Mouse (Mus musculus) gastrocnemius, adult 8-10 months (tissue): ENCODE results near the gene Slc7a11. TPM values are rescaled to one million over a fixed set of nuclear protein-coding genes. Genes with fewer than 3 reads are reported as not detected.

Source experiments
- DNase-seq, 2 experiments: peaks; one replicate each; pipeline ENCODE4 v3.0.0; 2022; ENCODE audit warnings: low spot score in 2 of 2
- total RNA-seq, 4 experiments: library from RNA; stranded (reverse); gene quantifications; 2 replicates each; pipeline ENCODE4 v1.2.4; 2022

Slc7a11 gene
- total RNA-seq, 4 experiments from 2014 or later = 0.05 to 0.12 (median 0.09) TPM; not detected in 1

DNA sequence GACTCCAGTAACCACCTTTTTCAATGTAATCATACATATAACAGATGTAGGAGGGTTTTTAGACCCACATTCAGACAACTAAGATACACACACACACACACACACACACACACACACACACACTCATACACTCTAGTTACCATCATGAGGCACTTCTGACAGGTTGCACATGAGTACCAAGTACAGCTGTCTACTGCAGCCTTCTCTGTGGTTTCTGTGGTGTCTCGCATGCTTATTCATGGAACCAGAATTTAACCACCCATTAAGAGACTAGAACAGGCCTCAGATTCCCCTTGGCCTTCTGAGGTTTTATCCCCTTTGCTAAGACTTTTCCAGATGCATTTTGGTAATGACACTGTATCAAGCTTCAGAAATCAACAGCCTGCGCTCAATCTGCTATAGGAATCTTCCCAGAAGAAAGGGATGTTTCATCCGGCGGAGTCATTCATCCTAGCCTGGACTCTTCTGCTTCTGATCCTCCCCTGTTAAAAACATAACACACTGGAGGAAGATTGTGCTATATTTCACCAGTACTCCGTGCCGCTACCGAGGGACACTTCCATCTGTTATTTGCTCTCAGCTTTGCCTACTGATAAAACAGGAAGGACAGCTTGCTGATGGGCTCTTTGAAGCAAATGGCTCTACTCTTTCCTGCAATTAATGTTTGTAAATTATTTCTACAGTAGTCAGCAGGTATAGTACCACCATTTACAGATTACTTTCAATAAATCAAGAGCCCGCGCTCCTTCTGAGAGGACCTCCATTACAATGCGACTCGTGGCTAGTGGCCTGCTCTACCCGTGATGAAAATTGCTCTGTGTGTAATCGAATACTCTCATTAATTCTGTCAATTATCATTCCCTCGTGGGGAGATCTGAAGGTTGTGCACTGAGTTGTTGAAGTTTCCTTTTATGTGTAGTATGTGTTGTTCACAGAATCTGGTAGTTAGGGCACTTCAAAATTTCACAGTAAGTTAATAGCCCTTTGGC lies 135.8 kb downstream of the Slc7a11 start:
- no peak for DNase-seq

DNA sequence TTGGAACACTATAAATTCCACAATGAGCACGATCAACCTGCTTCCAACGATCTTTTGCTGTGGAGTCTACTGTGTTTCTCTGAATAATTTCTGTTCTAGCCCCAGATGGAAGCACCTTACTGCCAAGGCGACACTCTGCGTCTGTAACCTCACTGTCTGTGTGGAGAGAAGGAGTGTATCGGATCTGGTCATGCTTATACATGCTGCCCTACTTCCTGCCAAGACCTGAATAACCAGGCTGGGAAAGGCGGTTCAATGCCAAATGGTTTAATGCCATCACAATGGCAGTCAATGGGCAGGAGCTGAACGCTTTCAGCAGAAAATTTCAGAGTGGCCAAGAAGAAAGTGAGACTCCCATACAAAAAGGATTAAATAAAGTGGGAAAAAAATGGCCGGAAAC lies 137.1 kb downstream of the Slc7a11 start:
- DNase-seq = no peak

DNA sequence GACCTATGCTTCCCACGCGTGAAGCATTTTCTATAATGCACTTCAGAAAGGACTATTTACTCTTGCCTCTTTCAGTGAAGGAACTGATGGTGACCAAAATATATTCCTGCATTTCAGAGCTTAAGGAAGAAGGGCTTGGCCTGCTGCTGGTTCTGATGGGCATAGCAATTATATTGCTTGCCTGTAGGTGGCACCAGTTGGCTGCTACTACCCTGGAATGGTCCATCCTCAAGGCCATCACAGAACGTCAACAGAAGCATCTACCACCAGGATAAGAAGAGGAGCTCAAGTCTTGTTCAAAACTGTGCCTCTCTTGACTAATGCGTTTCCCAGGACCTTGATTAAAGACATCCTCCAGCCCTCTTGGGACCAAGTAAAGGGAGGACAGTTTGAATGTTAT lies 139.3 kb downstream of the Slc7a11 start:
- no peak for DNase-seq

DNA sequence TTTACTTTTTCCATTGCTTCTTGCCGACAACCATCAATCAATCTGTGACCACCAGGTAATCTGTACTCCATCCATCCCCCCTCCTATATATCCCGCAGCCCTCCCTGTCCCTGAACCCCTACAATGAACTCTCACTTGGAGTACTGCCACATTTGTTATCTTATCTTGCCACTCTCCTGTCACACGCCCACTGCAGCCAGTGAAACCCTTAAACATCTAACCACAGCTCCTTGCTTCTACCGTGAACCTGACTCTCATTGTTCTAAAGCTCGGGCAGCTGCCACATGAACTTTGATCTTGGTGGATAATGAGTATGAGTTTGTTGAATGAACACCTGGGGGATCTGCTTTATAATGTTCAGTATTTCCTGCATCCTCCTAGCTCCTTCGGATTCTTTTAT lies 140.8 kb downstream of the Slc7a11 start:
- DNase-seq = no peak

DNA sequence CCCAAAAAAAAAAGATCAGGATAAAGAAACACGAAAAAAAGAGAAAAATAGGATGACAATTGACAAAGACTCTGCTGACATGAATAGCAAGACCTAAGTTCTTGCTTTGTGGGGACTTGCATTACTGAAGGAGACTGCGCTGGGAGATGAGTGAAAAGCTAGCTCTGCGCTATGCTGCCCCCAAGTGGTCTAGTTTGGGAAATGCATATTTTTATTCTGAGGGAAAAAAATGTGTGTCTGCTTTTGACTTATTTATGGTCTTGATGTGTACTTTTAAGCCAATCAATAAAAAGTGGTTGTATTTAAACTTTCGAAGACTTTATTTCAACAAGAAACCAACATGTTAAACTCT lies 142.5 kb downstream of the Slc7a11 start:
- DNase-seq = no peak

DNA sequence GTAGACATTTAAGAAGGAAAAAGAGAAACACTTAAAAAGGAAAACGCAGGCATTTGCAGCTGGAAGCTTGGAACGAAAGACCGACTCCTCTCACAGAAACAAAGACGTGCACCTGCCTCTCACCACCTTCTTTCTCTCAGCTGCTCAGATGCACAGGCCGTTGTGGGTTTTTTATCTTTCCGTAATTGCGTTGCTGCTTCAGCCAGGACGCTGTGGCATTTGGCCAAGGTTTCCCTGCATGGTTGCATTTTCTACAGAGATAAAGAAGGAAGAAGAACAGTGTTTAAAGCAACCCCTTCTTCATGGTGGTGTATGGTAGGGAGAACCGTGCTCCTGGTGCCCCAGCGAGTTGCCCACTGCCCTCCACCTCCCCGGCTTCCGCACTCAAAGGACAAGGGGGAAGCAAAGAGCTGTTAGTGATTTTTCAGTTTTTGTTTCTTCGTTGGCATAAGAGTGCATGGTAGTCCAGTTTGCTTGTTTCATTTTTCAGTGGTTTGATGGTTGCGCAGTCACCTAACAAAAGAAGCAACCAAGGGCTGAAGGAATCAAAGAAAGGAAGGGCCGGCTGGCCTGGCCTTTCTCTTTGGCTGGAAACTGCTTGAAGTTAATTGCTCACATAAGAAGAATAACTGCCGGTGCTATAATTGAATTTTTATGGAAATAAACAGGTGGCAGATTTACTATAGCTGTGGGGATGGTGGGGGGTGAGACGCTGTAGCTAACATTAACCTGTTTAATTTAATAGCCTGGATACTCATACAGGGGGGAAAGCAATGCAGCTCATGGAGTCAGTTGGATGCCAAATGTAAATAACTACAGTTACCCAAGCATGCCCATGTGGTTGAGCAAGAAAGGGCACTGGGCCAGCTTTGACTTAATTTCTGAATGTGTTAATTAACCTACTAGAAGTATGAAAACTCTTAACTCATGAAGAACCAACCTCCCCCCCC lies 143.1 kb downstream of the Slc7a11 start:
- DNase-seq = no peak

DNA sequence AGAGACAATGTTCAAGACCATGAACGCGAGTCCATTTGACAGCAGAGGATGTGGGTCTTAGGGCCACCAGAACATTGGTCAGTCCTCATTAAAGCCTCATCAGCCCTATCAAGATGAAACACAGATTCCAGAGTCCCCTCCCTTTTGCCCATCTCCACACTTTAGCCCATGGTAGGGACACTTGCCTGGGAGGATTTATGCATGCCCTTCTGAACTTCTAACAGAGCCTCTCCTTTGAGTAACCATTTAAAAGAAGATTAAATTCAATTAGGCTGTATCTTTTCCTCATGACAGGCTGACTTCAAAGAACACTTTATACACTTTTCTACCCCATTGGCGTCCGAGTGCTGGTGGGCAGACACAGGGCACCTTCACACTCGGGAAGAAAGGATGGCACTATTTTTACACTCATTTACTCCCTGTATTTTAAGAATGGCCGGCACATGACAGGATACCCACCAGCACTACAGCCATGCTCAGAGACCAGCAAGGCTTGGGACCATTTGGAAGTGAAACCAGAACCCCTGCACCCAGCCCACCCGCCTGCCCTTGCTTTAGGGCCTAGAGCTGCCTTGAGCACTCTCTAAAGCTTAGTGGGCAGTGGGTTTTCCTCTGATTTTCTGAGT lies 144.9 kb downstream of the Slc7a11 start:
- DNase-seq = no peak

DNA sequence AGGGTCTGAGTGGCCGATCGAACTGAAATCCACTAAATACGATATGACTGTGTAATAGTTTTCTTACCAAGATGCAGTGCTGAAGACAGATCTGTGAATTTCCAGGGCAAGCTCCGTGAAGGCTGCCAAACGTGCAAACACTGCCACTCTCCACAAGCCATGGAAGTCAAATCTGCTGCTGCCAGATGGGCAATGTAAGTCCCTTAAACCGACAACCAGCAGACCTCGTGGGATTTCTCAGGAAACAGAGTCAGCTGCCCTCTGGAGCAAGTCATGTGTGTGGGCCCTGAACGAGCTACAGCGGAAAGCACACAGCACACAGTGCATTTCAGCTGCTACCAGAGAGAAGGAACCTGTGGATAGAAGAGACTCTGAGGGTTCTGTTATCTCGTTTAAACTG lies 146.5 kb downstream of the Slc7a11 start:
- DNase-seq = no peak

DNA sequence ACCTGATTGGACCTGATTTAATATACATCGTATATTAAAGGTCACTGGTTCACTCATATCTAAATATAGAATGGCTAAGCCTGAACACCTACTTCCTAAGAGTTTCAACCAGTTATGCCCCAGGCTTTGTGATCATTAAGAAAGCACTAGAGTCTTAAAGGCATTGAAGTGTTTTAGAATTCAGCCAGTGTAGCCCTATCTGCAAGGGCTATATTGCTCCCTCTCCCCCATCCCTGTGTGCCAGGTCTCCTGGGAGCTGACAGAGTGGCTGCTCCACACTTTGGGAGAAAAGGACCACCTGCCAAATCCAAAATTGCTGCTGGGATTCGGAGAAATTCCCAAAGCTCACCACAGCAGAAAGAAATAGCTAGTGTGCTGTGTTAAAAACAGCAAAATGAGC lies 168.4 kb downstream of the Slc7a11 start:
- DNase-seq = no peak

DNA sequence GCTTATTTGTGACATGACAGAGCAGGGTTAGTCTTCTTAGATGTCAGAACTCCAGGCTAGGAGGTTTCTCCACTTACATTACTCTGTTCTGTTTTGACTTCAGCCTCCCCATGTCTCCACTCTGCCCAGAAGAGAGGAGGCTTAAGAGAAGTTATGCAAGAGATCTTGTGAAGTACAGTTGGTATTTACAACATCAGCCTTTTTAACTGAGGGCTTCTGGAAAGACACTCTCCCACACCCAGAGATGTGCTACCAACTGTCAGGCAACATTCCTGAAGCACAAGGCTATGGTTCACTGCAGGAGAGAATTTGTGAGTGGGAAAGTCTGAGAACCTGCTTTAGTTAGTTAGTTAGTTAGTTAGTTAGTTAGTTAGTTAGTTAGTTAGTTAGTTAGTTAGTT lies 171.2 kb downstream of the Slc7a11 start:
- no peak for DNase-seq

DNA sequence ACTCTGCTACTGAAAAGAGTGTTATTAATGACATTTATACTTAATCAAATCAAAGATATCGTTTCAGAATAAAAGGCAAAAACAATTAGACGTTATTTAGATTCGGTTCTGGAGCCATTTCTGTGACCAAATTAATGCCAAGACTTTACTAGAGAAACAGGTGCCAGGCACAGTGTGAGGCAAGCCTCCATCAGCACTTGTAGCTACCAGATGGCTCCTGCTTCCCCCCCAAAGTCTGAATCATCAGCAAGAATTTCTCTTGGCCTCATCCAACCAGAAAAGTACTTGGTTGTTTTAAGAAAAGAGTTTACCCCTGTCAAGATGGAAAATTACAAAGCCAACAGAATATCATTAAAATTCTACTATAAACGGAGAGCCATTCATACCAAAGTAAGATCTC lies 173.7 kb downstream of the Slc7a11 start:
- DNase-seq = no peak

DNA sequence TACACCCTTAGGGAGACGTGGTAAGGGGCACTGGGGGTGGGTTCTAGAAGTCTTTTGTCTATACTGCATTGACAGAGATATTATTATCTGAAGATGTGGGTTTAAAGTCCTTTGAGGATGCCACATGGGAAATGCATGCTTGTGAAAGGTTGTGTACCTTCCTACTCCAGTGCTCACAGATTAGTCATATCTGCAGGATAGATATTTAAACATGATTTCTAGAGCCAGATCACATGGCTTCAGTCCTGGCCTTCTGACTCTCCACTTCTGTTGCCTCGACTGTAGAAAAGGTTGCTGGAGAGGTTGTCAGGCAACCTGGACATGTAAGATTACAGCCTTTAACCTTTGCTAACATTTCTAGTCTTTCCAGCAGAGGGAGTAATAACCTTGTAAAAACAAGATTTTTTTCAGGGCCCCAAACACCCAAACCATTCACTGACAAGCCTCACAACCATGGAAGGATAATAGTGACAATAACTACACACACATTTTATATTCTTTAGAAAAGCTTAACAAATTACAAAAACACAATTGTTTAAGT lies 180.8 kb downstream of the Slc7a11 start:
- no peak for DNase-seq

DNA sequence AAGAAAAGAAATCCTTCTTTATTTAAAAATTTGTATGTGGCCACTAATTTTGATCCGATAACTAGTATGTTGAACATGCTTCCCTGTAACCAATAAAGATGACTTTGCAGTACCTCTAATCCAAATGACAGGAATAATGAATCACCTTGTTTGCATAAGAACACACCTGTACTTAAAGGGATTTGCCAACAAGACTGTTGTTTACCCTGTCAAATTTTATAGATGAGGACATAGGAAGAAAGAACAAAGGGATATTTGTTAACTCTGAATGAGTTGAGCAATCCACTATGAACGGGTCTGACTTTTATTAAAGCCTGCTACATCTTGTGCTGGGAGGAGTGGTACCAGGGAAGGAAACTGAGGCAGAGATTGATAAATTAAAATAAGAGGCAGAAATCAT lies 181.3 kb downstream of the Slc7a11 start:
- no peak for DNase-seq

DNA sequence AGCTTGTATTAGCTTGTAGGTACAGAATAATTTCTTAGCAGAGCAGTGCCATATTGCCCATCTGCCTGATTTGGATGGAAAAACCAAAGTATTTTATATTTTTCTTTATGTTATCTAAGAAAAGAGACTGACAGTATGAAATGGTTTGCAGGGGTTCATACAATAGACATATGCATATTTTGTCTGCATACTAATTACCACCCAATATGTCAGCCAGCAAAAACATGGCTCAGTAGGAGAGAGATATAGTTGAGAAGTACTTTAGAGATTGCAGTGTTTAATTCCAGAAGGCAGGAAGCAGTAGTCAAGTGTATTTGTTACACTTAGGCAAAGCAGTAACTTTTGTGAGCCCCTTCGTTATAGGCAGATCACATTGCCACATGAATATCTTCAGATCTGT lies 182.7 kb downstream of the Slc7a11 start:
- no peak for DNase-seq

DNA sequence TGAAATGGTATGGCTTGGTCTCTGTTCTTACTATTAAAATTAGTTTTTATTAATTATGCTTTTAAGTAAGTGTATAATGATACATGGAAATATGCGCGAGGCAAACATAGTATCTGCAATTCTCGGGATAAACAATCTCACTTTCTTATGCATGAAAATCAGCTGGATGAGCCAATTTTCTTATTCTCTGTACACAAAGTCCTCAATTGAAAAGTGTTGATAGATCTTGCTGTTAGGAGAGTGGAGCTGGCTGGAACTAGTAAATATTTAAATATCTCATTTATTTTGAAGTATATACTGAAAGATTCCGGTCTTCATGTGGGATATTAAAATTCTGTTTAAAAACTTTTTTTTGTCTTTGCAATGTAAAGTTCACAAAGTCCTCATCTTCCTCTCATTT lies 184.6 kb downstream of the Slc7a11 start:
- no peak for DNase-seq

DNA sequence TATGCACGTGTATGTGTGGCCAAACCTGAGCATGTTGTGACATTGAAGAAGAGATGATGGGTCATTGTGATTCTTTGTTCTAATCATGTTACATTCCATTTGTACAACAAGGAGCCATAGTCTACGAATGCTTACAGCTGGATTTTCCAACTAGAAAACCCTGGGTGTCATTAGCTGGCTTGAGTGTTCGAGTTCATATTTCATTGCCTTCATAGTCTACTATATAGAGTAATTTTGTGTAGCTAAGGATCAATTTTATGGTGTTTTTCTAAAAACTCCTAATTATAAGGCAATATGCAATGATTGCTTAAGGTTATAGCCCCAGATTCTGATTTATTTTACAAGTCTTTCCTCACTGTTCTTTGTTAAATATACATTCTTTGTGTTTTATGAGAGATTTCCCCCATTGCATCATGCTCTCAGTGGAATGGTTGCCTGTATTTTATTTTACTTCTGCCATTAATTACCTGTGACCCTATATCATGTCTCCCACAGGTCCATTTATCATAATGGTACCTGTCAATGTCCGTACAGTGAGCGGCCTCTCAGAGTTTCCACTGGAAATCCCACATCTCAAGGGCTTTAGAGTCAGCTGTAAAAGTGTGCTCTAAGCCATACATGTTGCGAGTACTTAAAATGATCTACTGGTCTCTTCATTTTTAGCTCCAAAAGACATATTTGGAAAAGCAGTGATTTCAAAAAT lies 193.7 kb downstream of the Slc7a11 start:
- DNase-seq = no peak

DNA sequence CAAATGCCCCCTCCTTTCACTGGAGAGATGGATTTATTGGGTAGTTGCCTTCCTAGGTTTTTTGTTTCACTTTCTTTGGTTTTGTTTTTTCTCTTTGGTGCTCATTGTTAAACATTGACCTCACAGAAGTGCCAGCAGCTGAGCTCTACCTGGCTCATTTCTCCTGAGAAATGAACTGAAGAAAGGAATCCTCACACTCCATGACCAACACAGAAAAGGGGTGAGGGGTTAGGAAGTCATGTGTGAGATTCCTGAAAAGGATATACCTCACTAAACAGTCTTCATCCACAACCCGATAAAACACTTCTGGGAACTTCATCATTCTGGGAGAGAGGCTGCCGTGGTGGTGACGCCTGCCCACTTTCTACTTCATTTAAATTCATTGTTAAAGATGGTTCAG lies 207.4 kb downstream of the Slc7a11 start:
- DNase-seq = no peak

DNA sequence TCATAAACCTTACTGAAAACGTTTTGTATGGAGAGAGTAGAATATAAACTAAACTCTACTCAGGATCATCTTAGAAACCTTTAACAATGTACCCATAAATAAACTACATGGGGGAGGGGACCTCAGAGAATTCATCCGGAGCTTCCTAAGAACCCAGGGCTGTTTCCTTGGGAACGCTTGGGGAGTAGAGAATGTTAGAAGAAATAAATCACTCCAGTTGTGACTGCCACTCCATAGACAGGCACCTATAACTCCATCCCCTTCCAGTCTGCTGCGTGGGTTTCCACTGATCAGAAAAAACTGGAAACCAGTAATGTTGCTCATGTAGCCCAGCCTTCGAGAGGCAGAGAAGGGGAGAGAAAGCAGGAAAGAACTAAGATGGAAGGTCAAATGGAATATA lies 210.3 kb downstream of the Slc7a11 start:
- no peak for DNase-seq

DNA sequence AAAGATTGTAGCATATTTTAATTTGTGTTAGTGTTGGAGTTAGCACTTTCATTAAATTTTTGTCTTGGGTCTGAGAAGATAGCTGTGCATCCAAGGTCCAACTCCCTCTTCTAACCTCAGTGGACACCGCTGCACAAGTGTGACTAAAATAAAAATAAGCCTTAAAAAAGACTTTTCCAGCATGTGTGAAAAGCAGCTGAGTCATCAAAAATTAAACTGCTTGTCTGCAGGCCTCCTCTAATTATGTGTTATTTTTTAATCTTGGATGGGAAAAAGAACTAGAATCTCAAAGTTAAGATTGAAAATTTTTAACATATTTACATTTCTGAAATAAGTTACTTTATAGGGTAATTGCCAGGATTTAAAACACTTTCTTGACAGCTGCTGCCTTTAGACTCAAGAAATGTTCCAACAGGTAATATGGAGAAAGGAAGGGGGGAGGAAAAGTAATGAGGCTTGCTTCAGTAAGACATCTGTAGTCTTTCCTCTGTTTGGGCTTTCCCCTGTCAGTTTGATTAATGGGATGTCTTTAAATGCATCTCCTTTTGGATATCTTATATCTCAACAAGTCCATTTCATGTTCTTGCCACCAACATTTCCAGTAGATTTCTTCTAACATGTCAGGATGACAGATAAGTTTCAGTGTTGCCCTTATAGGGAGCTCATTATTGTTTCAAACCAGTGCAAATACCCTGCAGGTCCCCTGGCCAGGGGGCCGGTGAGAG lies 218.9 kb downstream of the Slc7a11 start:
- no peak for DNase-seq

DNA sequence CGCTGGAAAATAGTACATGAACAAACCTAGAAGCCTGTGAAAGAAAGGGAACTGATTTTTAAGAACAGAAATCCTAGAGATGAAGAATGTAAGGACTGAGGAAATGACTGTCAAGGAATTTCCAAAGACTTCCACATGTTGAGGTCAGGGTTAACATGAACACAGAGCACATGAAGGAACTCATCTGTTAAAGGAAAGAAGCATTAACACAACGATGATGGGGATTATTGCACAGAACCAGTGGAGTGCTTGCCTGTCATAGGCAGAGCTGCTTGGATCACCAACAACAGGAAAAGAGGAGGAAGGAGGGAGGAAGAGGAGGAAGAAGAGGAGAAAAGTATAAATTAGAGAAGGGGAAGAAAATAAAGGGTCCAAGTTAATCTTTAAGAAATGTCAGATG lies 223.0 kb downstream of the Slc7a11 start:
- DNase-seq = no peak
